Mouse (Mus musculus) 3134 (cell line): Measurements from ENCODE around the gene Gpr146.

Experiments
- DNase-seq: peaks from one replicate; pipeline ENCODE4 v3.0.0-alpha.2; 2011; ENCODE audit warnings: low spot score; ENCODE audit not compliant: insufficient read length; ENCODE audit errors: extremely low read depth

Gene Gpr146

DNA sequence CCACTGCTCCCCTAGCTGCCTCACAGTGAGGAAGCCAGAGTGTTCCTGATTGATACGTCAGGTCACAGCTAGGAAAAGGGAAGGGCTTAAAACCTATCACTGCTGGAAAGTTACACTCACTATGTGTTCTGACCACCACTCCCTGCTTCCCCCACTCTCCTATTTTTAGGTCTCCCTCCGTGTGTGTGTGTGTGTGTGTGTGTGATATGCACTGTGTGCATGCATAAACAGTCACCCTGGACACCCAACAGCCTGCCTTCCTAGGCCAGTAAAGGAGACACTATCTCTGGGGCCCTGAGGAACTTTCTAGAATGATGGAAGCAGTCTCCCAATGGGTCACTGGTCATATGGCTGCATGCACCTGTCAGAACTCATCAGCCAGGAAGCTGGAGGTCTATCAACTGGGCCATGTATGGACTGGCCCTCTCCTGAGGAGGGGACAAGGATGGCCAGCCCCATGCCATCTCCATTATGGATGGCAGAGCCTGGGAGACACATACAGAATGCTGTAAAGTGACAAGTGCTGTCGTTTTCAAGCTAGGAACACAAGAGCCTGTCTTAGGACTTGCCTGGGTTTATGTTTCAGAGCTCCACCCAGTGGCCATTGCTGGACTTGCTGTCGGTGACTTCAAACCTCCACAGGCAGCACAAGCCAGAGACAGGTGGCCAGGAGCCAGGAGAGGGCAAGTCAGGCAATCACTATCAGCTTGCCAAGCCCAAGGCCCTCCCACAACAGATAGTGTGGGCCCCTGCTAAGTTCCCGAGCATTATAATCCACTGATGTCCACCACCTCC, 20.7 kb downstream of the Gpr146 start:
- DNase-seq: peak; percentile 69

DNA sequence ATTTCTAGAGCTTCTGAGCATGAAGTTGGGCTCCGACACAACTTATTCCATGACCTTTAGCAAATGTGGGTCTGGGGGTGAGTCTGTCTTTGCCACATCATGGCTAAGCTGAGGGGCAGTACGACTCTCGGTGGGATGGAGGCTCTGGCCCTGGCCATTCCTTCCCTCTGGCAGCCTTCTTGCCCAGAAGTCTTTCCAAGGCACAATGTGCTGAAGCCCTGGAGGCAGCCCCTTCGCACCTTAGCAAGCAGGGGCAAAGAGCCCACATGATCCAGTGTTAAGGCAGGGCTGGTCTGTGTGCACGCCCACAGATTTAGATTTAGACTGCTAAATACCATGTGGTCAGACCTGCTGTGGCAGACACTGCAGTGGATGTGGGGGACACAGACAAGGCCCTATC, 21.3 kb downstream of the Gpr146 start:
- DNase-seq: no peak

DNA sequence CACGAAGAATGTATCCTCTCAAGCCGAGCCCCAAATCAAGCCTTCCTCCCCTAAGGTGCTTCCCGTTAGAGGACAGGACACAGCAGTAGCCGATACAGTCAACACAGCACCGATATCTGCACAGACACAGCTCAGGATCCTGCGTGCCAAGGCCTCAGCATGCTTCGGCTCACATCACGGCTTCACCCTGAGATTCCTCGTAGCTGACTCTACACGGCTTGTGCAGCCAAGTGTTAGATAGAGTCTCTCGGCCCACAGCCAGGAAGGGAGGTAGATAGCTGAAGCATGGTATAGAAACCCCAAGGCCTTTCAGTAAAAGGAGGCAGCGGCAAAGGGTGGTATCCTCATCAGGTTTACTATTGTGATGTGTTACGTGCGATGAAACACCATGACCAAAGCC, 22.5 kb downstream of the Gpr146 start:
- DNase-seq: no peak

DNA sequence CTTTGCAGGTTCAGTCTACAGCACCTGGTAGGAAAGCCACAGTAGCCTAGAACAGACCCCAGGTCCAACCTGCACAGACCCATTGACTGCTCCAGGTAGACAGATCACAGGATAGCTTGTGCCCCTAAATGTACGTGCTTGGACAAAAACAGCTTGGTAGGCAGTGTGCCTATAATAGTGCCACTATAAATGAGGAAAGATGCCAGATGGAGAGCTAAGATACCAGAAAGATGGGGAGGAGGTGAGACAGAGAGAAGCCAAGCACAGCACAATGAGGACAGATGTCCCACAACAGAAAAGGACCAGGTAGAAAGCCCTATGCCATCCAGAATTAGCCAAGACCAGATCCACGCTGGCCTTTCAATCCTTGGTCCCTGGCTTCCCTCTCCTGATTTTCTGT, 24.6 kb downstream of the Gpr146 start:
- no peak for DNase-seq

DNA sequence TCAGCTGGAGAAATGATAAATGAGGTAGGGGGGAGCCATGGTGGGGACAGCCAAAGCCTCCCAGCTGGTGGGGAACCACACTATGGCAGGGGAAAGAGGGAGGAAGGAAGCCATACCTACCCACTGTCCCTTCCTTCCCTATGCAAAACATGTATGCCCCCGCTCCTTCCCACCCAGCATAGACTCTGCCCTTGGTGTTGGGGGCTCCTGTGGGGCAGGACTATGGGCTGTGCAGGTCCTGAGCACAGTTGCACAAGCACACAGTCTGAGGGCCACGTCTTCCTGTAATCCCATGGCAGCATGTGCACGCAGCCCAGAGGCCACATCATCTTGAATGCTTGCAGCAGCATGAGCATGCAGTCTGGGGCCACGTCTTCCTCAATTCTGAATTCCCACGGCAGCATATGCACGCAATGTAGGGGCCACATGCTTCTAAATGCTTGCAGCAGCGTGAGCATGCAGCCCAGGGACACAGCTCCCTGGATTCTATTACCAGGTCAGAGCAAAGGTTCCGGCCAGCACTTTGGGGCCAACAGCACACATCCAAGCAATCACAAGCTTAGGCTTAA, 26.3 kb downstream of the Gpr146 start:
- DNase-seq: no peak

DNA sequence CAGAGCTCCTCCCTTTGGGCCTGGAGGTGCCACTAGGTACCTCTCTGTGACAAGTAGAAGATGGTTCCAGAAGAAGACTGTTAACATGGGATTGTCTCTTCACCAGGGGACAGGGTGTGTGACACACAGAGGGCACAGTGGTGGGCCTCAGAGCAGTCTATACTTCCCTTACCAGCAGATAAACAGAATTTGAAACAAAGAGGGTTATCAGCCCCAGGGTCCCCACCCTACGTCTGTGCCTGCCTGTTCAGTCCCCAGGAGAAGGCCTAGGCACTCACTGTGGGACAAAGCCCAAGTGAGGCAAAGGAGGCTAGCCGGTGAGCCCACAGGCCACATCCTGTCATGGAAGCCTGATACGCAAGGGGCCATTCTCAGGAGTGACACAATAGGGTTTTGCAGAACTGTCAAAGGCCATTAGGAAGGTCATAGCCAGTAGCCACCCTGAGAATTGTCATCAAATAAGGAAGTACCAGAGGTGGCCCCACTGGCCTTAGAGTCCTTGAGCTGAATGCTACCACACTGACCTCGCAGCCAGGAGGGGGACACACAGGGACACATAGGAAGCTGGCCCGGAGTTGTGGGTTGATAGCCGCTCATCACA, 27.4 kb downstream of the Gpr146 start, which contains the start of gene C130050O18Rik:
TSS of gene C130050O18Rik (plus strand) at position 480 of the 601 bp plus-strand sequence.
- no peak for DNase-seq

DNA sequence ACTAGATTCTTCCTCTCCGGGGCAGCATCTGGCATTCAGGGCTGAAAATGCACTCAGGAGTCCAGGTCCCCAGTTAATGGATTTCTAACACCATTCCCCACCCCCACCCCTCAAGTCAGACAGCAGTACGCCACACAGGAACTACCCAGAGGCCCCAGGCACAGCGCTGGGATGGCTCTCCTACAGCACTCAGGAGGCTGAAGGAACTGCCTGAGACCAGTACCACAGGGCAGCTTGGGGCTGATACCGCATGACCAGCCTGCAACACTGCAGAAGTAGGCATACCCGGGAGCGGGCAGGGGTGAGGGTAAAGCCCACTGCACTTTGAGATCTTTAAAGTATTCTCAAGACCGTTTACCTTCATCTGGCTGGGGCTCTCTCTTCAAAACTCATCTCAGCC, 28.0 kb downstream of the Gpr146 start:
- DNase-seq: no peak

DNA sequence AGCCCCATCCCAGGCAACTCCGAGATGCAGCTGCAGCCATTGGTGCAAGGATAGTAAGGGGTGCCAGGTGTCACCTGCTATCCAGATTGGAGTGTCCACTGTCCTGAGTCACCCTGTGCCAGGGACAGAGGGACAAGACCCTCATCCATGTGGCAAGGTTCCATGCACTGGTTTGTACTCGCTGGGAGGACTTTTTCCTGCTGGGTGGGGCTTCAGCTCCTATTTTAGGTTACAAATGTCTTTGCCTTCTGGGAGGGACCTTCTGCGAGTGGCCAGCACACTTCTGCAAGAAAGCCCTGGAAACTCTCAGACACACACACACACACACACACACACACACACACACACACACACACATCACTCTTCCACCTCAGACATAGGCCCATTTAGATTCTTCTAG, 28.5 kb downstream of the Gpr146 start:
- DNase-seq: no peak

DNA sequence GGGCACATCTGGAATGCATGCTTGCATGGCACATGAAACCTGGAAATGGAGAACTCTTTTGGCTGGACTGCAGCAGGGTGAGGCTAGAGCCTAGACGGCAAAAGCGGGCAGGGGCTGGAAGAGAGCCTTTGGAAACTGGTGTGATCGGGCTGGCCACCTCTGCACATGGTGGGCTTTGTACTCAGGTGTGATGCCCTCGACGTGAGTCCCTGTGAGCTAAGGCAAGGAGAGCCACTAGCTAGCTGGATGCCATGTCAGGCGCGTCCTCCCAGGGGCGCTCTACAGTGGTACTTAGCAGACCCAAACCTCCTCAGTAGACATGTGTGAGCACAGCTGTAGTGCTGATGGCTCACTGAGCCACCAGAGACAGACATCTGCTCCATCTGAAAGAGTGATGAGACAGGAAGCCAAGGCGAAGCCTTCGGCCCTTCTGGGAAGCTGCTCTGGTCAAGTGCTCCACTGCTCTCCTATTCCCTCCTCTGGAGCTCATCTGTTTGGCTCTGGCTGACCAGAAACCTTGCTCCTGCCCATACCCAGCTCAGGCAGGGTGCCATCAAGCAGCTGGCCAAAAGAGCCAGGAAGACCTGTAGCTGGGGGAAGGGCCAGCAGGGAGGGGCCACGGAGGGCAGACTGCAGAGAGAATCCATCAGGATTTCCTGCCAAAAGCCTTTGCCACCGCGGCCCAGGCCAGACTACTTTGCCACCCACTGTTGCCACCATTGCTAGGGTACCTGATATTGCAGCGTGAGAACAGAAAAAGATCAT, 29.8 kb downstream of the Gpr146 start:
- DNase-seq: no peak

DNA sequence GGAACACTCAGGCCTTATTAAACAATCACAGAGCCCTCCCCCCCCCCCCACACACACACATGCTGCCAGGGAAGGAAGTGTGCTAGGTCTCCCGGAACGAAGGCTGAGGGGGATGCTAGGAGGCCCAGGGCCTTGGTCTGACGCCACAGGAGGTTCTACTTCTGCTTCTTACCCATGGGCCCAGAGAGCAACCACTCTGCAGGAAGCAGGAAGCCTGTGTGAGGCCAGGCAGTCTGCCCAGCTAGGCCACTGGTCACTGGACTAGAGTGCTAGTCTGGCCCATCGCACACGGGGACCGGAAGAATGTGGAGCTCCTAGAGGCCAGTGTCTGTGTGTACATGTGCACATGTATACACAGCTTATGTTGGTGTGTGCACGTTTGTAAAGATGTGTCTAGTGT, 31.0 kb downstream of the Gpr146 start:
- no peak for DNase-seq

DNA sequence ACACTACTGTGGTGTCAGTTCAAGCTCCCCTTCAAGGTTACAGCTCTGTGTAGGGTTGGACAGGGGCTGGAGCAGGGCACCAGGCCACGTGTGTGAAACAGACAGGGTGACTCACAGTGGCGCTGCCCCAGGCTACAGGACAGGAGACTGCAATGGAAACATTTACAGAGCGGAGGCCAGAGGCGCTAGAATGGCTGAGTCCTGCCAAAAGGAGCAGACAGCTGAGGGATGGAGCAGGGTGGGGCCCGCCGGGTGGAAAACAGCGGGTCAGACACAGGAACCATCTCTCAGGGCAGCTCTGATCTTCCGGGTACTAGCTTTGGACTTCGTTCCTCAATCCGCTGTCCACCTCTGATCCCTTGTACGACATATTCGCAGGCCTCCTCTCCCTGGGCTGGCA, 31.9 kb downstream of the Gpr146 start:
- peak; percentile 87 for DNase-seq

DNA sequence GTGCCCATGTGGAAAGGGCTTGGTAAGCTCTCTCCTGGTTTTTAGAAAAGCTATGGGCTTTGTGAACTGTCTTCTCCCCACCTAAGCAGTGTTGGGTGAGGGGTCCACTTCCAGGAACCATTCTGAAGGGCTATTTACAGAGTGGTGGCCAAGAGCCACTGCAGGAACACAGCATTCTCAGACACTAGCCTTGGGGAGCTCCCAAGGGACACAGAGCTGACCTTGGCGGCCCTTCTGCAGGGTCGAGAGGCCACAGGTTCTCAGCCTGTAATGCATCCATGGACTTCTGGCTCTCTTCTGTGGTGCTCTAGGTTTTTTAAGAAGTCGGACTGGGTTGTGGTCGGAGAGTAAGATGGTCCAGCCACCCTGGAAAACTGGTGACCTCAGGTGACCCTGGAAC, 32.6 kb downstream of the Gpr146 start:
- no peak for DNase-seq

DNA sequence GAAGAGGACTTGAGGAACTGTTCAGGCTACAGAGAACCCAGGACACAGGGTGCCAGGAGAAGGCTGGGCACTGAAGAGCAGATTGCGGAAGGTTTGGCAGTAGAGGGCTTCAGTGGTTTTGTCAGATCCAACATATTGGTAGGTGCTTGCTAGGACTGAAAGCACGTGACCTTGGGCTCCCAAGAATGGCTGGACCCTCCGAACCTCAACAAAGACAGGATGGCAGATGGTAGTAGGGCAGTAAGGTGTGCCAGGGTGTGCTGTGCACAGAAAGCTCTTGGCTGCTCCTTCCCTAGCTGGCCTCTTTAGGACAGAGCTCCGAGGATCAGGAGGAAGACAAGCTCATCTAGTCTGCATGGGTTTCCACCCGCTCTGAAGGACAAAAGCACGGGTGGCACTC, 33.6 kb downstream of the Gpr146 start:
- DNase-seq: no peak

DNA sequence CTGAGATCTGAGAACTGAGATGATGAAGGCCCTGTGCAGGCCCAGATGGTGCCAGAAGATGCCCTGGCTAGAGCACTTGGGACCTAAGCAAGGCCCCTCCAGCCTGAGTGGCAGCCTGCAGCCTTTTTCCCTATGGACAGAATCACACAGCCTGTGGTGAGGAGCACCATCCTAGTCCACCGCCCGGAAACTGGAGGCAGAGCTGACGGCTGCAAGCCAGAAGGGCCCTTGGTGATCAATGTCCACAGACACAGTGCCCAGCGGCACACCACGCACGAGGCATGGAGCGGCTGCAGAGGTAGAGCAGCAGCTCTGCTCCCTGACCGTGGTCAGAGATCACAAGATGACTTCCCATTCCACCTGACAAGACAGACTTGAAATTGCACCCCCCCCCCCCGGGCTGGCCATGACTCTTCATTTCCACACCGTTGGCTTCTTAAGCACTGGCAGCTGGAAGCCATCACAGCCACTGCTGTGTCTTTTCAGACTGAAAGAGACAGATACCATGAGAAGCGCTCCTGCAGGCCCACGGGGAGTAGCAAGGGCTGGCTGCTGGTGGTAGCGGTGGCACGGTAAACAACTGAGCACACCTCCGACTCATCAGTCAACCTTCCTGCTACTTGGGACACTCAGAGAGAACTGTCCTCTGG, 34.3 kb downstream of the Gpr146 start:
- no peak for DNase-seq

DNA sequence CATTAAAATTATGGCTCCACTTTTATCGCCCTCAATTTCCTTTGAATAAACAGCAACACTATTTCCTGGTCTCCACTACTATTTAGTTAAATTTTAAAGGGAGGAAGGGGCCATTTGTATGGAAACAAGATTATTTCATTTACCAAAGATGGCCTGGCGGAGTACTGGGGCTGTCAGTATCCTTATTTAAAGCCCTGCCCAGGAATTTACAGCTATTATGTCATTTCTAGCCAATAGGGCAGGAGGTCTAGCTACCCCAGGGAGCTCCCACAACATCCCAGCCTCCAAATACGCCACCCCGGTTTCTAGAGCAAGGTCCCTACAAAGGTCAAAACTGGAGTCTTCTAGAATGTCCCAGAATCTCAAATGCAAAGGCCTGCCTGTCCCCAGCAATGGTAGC, 36.0 kb downstream of the Gpr146 start:
- no peak for DNase-seq

DNA sequence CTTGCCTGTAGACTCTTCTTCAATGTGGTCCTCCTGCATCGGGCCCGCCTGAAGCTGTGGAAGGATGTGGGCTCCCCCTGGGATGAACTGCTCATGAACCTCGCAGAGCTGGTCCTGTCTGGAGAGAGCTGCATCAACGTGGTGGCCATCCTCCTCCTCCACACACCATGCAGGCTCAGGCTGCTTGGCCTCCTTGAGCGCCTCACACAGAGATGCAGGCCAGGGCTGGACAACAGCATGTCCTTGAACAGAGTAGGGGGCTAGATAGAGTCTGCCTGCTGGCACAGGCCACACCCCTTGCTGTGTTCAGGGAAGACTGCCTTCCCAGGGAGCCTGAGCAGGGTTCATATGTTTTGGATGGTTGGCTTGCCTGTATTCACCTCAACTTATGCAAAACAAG, 37.5 kb downstream of the Gpr146 start:
- DNase-seq: no peak

DNA sequence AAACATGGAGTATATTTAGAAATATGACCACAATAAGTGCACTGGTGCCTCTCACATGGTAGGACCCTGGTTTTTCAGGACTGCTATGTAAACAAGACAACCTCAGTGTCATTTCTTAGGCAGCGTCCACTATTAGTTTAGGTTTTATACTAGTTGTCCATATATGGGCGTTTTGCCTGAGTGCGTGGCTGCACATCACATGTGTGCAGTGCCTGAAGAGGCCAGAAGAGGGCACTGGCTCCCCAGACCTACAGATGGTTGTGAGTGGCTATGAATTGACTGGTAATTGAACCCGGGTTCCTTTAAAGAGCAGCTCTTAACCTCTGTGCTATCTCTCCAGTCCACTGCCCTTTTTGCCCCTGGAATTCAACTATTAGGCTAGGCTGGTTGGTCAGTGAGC, 39.4 kb downstream of the Gpr146 start:
- no peak for DNase-seq

DNA sequence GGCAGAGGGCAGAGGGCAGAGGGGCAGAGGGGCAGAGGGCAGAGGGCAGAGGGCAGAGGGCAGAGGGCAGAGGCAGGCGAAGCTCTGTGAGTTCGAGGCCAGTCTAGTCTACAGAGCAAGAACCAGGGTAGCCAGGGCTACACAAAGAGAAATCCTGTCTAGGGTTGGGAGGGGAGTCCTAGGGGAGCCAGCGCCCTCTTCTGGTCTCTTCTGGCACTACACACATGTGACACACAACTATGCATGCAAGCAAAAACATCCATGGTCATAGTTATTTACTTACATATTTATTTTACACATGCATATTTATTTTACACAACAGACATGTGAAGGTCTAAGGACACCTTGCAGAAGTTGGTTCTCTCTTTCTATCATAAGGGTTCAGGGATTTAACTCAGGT, 40.0 kb downstream of the Gpr146 start:
- DNase-seq: no peak

DNA sequence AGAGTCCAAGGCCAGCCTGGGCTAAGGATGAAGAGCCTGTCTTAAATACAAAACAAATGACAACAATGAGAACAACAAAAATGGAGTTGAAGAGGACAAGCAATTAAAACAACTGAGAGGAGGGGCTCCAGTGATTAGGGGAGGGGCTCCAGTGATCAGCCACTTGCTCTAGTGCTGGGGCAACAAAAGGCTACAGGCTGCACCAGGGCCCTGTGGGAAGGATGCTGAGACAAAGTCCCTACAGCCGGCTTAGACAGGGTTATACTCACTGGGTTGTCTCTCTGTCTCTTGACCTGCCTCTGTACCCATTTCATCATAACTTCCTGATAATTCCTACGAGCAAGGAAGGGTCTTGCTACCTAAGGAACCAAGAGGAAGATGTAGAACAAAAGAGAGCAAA, 40.6 kb downstream of the Gpr146 start:
- DNase-seq: no peak

DNA sequence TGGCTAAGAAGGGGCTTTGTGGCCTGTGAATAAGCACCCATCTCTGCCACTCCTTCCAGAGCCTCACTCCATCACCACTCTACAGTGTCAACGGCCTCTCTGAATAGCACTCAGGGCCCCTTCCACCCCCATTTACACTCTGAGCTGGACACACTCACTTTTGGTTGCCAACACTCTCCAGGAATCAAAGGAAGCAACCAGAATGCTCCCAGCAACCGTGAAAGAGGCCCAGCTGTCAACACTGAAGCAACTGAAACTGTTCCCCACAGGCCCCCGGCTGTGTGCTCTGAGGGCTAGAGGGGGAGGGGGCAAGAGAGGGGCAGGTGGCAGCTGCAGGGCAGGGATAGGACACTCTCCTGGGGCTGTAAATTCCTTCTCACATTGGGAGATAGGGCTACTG, 41.1 kb downstream of the Gpr146 start:
- no peak for DNase-seq
